Mouse (Mus musculus) left cerebral cortex, postnatal 10 days (tissue): Measurements from ENCODE around the gene Nr4a1. TPM values are rescaled to one million over a fixed set of nuclear protein-coding genes. Genes with fewer than 3 reads are reported as not detected.

Source experiments
- DNase-seq, 2 experiments: peaks; one replicate each; pipeline ENCODE4 v3.0.0; 2021 to 2022; ENCODE audit warnings: low spot score in 2 of 2, mixed read lengths in 1 of 2; ENCODE audit errors: extremely low spot score in 1 of 2
- intact Hi-C: fragments of 180-260 bp; cut with DNase I; formaldehyde crosslinking; loops from one replicate; pipeline ENCODE4 v1.15.1; 2025
- total RNA-seq, 2 experiments: library from RNA; stranded (reverse); gene quantifications; 2 replicates each; pipeline ENCODE4 v1.2.3; 2021

Nr4a1 gene
- total RNA-seq, 2 experiments from 2014 or later, result 36.8 to 40.3 TPM

- no peak for DNase-seq
- intact Hi-C loops, result no loop called here
Observed at GRCm38 (mm10) chr15:101299480-101299960, 45.5 kb downstream of the Nr4a1 start.

DNA sequence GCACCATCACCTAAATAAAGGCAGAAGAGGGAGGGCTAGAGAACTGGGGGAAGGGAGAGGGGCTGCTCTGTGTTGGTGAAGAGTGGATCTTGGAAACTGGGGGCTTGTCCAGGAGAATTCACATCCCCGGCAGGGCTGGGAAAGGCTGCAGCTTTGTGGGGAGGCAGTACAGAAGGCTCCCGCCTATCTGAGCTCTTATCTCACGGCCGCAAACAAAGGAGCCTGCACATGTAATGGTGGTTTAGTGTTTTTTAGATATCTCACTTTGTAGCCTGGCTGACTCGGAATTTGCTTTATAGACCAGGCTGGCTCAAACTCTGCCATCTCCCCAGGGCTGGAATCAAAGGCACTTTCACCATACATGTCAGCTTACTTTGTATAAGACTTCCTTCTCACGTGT is 46.1 kb downstream of the Nr4a1 start:
- intact Hi-C loops, result no loop called here
- DNase-seq, result no peak

DNA sequence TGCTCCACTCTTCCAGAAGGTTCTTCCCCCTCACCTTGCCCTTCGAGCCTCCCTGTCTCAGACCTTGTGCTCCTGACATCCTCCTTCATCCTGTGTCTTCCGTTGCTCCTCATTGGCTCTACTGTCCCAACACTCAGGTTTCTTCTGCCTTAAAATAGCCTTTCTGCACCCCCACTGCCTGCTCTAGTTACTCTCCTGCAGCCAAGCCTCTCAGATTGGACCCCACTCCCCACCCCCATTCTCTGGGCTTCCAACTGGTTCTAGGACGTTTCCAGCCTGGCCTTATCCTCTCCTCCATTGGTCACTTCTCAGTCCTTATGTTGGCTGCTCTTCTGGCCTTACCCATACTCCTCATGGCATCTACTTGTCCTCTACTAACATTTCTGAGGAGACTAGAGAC is 48.1 kb downstream of the Nr4a1 start:
- intact Hi-C loops, result no loop called here

DNA sequence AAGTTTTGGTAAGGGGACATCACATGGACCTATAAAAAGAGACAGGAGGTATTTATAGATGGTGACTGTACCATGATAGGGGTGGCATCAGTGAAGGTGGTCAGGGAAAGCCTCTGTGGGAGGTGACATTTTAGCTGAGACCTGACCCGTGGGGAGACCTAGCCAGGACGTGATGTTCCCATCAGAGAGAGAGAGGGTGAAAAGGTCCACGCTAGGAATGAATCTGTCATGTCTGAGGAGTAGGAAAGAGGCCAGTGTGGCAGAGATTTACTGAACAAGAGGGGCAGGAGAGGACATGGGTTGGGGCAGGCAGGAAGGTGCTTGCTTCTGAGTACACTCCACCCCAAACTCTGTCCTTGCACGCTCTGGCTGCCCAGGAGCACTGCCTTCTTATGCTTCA is 49.8 kb downstream of the Nr4a1 start:
- no peak for DNase-seq
- intact Hi-C loops, result no loop called here

More for the DNA sequence above, 48.1 kb downstream of the Nr4a1 start:
- DNase-seq, result no peak

GRCm38 (mm10) chr15:101306459-101306858 is 52.4 kb downstream of the Nr4a1 start:
- DNase-seq, result no peak
- intact Hi-C loops, result no loop called here

- no peak for DNase-seq
- intact Hi-C loops, result no loop called here
Observed at GRCm38 (mm10) chr15:101308440-101309348, 54.6 kb downstream of the Nr4a1 start.

DNA sequence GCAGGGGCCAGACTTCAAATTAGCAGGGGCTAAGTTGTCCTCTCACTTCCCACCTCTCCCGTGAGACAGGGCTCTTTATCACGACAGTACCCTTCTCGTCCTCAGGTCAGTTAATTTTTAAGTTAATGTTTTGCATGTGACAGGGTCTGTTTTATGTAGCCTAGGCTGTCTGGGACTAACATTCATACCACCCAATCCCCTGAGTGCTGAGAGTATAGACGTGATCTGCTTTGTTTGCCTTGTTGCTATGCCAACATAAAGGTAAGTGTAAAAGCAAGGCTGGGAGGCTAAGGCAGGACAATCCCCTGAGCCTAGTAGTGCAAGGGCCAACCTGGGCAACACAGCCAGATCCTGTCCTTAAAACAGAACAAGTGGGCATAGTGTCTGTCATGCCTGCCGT is 55.4 kb downstream of the Nr4a1 start:
- no peak for DNase-seq
- intact Hi-C loops, result no loop called here

- DNase-seq, result peak in 1 of 2 experiments; percentile 34
- intact Hi-C loops, result loop anchor here (5.0 kb wide), 1 partner anchor 69 kb away; no protein-coding TSS in a partner anchor
Observed at GRCm38 (mm10) chr15:101311087-101311770, 57.2 kb downstream of the Nr4a1 start.

- no peak for DNase-seq
- intact Hi-C loops, result loop anchor here (5.0 kb wide), 1 partner anchor 70 kb away; no protein-coding TSS in a partner anchor
Observed at GRCm38 (mm10) chr15:101312006-101312405, 57.9 kb downstream of the Nr4a1 start.

DNA sequence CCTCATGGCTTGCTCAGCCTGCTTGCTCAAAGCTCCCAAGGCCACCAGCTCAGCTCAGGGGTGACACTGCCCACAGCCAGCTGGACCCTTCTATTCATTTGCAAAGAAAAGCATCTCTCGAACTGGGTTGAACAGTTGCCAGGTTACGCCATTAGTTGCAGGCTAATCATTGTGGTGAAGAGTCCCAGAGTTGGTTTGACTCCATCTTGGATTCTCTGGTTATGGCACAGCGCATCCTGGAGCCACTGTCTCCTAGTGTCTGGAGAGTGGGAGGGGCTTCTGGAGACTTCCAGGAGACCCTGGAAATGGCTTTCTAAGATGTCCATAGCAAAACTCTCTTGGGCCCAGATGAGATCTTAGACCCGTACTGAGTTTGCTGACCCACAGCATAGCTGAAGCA is 61.3 kb downstream of the Nr4a1 start:
- DNase-seq, result no peak
- intact Hi-C loops, result no loop called here

GRCm38 (mm10) chr15:101315832-101316231 is 61.8 kb downstream of the Nr4a1 start:
- peak; percentile 92 to 93 for DNase-seq
- intact Hi-C loops, result no loop called here

GRCm38 (mm10) chr15:101316279-101316912 is 62.3 kb downstream of the Nr4a1 start:
- DNase-seq, result no peak
- intact Hi-C loops, result no loop called here

DNA sequence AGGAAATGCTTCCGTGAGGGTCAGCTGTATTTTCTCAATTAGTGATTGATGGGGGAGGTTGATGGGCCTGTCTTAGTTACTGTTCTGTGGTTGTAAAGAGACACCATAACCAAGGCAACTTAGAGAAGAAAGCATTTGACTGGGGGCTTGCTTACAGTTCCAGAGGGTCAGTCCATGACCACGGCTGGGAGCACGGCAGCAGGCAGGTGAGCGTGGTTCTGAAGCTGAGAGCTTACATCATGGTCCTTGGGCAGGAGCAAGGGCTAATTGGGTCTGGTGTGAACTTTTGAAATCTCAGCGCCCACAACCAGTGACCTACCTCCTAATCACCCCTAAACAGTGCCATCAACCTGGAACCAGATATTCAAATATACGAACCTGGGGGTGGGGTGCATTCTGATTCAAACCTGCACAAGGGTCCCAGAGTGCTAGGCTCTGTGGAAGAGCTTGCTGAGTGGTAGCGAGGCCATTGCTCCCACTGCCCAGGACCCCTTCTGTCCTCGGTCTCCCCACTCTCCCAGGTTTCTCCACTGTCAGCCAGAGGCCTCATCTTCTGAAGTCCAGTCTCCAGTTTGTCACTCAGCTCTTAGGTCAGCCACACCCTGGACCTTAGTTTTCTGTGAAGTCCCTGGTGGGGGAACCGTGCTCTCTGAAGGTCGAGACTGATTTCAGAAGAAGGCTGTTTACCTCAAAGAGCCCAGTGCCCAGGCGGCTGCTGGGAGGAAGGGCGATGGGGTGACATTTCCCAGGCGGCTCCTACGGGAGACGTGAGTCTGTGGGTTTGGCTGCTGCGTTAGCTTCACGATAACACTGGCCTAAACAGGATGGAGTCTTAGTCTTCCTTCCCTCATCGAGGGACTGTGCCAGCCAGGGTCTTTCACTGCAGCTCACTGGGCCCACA is 63.1 kb downstream of the Nr4a1 start:
- intact Hi-C loops, result no loop called here
- DNase-seq, result no peak

DNA sequence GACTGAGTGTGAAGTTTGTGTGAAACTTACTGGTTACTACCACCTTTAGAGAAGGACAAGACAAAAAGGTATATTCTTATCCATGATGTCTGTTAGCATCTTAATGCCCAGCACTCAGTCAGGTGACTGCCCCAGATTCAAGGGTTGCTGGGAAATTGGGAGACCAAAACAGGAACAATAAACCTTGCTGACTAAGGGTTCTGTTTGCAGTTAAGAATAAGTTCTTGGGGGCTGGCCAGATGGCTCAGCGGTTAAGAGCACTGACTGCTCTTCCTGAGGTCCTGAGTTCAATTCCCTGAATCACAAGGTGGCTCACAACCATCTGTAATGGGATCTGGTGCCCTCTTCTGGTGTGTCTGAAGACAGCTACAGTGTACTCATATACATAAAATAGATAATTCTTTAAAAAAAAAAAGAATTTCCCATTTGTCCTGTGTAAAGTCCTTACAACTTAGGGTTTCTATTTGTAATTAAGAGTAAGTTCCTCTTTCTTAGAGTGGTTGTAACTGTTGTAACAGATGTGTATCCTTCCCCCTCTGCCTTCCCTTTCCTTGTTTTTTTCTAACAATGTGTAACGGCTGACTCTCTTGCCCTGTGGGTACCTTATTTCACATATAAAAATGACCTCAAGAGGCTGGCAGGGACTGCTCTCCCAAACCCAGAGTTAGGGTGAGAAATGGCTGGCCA is 63.9 kb downstream of the Nr4a1 start:
- no peak for DNase-seq
- intact Hi-C loops, result no loop called here

DNA sequence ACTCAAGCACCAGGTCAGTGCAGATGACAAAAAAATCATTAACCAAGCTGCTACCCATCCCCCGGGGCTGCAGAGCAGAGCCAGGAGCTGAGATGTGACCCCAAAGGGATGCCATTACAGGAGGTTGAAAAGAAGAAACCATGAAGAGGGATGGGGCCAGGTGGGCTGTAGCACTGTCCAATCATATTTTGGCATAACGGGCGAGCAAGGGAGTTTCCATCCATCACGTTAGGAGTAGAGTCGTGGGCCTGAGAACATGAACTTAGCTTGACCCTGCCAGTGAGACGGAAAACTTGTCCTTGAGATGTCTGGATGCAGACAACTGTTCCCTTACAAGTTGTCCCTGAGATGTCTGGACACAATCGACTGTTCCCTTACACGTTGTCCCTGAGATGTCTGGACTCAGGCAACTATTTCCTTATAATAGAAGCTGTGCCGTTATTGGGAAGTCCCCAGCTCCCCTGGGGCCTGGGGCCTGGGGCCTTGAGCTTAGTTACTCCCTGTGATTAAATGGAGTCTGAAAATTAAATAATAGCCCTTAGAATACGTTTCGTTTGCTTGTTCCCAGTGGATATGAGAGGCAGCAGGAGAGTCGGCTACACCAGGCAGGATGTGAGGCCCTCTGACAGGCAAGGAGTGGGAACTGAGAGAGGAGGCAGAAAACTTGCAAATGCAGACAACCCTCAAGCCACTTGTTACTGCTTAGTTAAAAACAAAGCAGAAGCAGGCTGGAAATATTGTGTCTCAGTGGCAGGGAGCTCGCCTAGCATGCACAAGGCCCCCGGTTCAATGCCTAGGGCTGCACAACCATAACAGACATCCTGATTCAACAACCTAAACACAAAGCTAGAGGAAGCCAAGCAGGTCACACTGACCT is 65.1 kb downstream of the Nr4a1 start:
- intact Hi-C loops, result no loop called here
- no peak for DNase-seq

DNA sequence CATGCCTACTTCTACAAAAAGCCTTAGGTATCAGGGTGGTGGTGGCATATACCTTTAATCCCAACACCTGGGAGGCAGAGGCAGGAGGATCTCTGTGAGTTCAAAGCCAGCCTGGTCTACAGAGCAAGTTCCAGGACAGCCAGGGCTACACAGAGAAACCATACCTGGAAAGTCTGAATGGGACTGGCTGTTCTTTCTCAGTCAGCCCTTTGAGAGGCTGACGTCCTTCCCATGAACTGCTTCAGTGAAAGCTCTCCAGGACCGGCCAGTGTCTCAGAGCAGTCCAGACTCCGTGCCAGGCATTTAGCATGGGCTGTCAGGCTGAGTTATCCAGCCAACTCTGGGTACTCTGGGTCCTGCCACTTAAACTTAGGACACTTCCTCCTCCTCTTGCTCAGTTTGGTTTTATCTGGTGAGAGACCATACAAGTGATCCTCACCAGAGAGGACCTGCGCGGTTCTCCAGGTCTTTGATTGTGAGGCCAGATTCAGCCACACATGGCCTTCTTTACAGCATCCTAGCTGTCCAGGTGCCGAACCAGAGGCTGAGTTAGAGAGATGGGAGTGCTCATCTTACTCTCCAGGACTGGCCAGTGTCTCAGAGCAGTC is 66.0 kb downstream of the Nr4a1 start:
- intact Hi-C loops, result no loop called here
- DNase-seq, result no peak

- intact Hi-C loops, result no loop called here
- no peak for DNase-seq
Observed at GRCm38 (mm10) chr15:101320618-101321041, 66.6 kb downstream of the Nr4a1 start.
